In genomic region chr3:95428423-95428822, GRCm38 (mm10) we compare ENCODE assay signal across 29 mouse cellular contexts. TPM values are rescaled to one million over a fixed set of nuclear protein-coding genes. Genes with fewer than 3 reads are reported as not detected.
DNase-seq lines count a peak whose midpoint lies in the region; ATAC-seq and TF ChIP-seq lines count a peak whose summit lies in the region.
"Not testable (repeated sequence)": the region's sequence is repeated elsewhere in the genome, so short reads cannot be mapped to it uniquely, and the experiment has no call there.
"Had no signal": no experiment of that assay in that cellular context is flagged by ENCODE, and none has a peak within 500 bp of the region (broad histone marks: within the 10 kb centered on the region; RNA-seq: fewer than 3 reads in every experiment).

No protein-coding gene starts in this region.

- H3K36me3 ChIP-seq in forebrain, postnatal 0 days (ENCODE audit: insufficient read depth); intestine, embryonic 15.5 days; liver, embryonic 15.5 days (replicated peaks); midbrain, postnatal 0 days (ENCODE audit: insufficient read depth, low read length); stomach, embryonic 15.5 days: not testable (repeated sequence)

- DNase-seq in forebrain, postnatal 0 days; midbrain, postnatal 0 days (ENCODE audit: low spot score): not testable (repeated sequence)
- DNase-seq in heart, adult 11 months, result peak; percentile 46

- not testable (repeated sequence) for H3K27ac ChIP-seq in forebrain, postnatal 0 days (ENCODE audit: low read depth, low read length); intestine, embryonic 15.5 days; liver, embryonic 15.5 days (replicated peaks); midbrain, postnatal 0 days (ENCODE audit: low read depth, low read length); stomach, embryonic 15.5 days

- H3K4me3 ChIP-seq in forebrain, postnatal 0 days (ENCODE audit: low read depth, low read length); intestine, embryonic 15.5 days (replicated peaks); liver, embryonic 15.5 days (replicated peaks); midbrain, postnatal 0 days (ENCODE audit: low read depth, low read length); stomach, embryonic 15.5 days (replicated peaks): not testable (repeated sequence)

- not testable (repeated sequence) for H3K9me3 ChIP-seq in forebrain, postnatal 0 days (ENCODE audit: low read length); intestine, embryonic 15.5 days; liver, embryonic 15.5 days (replicated peaks); midbrain, postnatal 0 days (ENCODE audit: low read length); stomach, embryonic 15.5 days

- ATAC-seq in common myeloid progenitor, adult 5-6 weeks (replicated peaks; ENCODE audit: low read depth, poor library complexity, severe bottlenecking), result peak; percentile 68
- ATAC-seq in forebrain, postnatal 0 days, result peak; percentile 42
- ATAC-seq in intestine, embryonic 15.5 days, result peak; percentile 59
- ATAC-seq in liver, embryonic 15.5 days (ENCODE audit: insufficient read depth), result 0 out of 2 replicates have a peak, but pooled peaks have one; percentile 31
- peak; percentile 57 for ATAC-seq in megakaryocyte progenitor cell, adult 5-6 weeks (replicated peaks; ENCODE audit: poor library complexity)
- 0 out of 2 replicates have a peak, but pooled peaks have one; percentile 49 for ATAC-seq in midbrain, postnatal 0 days (ENCODE audit: low FRiP score)
- peak; percentile 14; the same call in 1 of the 2 replicates for ATAC-seq in stomach, embryonic 15.5 days (ENCODE audit: insufficient read depth, low FRiP score, low read depth)

- H3K9ac ChIP-seq in forebrain, postnatal 0 days; intestine, embryonic 15.5 days; liver, embryonic 15.5 days; midbrain, postnatal 0 days (replicated peaks; ENCODE audit: low read length, poor library complexity, severe bottlenecking); stomach, embryonic 15.5 days: not testable (repeated sequence)

- H3K4me1 ChIP-seq in forebrain, postnatal 0 days (ENCODE audit: insufficient read depth); intestine, embryonic 15.5 days (replicated peaks); liver, embryonic 15.5 days (replicated peaks); midbrain, postnatal 0 days (ENCODE audit: insufficient read depth, low read length); stomach, embryonic 15.5 days: not testable (repeated sequence)

- H3K27me3 ChIP-seq in forebrain, postnatal 0 days (ENCODE audit: insufficient read depth, low read length); intestine, embryonic 15.5 days (replicated peaks); midbrain, postnatal 0 days (ENCODE audit: insufficient read depth, low read length); stomach, embryonic 15.5 days (replicated peaks): not testable (repeated sequence)
- H3K27me3 ChIP-seq in liver, embryonic 15.5 days, result peaks cover 21% of the 10 kb centered on the region

- H3K4me2 ChIP-seq in forebrain, postnatal 0 days (ENCODE audit: low read depth); intestine, embryonic 15.5 days (replicated peaks); liver, embryonic 15.5 days; midbrain, postnatal 0 days (ENCODE audit: low read depth, low read length, poor library complexity, severe bottlenecking); stomach, embryonic 15.5 days: not testable (repeated sequence)

- TF ChIP-seq CTCF in forebrain, postnatal 0 days (IDR thresholded peaks at IDR 0.05; ENCODE audit: low read depth); midbrain, postnatal 0 days (IDR thresholded peaks at IDR 0.05): not testable (repeated sequence)

- 79% methylated on average over 4 of the region's 11 CpGs for WGBS in forebrain, postnatal 0 days
- 64% methylated on average over 6 of the region's 11 CpGs for WGBS in intestine, embryonic 15.5 days
- WGBS in liver, embryonic 15.5 days (ENCODE audit: insufficient replicate concordance), result 68% methylated on average over 5 of the region's 11 CpGs
- 79% methylated on average over 4 of the region's 11 CpGs for WGBS in midbrain, postnatal 0 days
- WGBS in stomach, embryonic 15.5 days, result 69% methylated on average over 5 of the region's 11 CpGs

RNA-seq across cellular contexts. Expression of gene Arnt, which starts 5.8 kb away (rescaled TPM):
- total RNA-seq in common myeloid progenitor, adult 5-6 weeks (2017), result 24.9 and 31.3 TPM in 2 replicates
- total RNA-seq in forebrain, postnatal 0 days (2014; rRNA removed), result 14.2 and 14.7 TPM in 2 replicates
- polyA plus RNA-seq in forebrain, postnatal 0 days (2015; fragmentation: Nextera tagmentation; extraction: Ambion mirVana), result 4.0 and 7.8 TPM in 2 replicates
- 32.8 and 34.6 TPM in 2 replicates for polyA plus RNA-seq in intestine, embryonic 15.5 days (2015; fragmentation: Nextera tagmentation; extraction: Ambion mirVana)
- 15.4 and 16.4 TPM in 2 replicates for polyA plus RNA-seq in liver, embryonic 15.5 days (2015; fragmentation: Nextera tagmentation; extraction: Ambion mirVana)
- total RNA-seq in megakaryocyte progenitor cell, adult 5-6 weeks (2015), result 19.3 and 23.6 TPM in 2 replicates
- 14.7 and 21.4 TPM in 2 replicates for total RNA-seq in megakaryocyte progenitor cell, adult 5-6 weeks (2017)
- 12.4 and 25.7 TPM in 2 replicates for total RNA-seq in midbrain, postnatal 0 days (2014; rRNA removed)
- 6.9 and 8.7 TPM in 2 replicates for polyA plus RNA-seq in midbrain, postnatal 0 days (2015; fragmentation: Nextera tagmentation; extraction: Ambion mirVana)
- 38.6 and 42.4 TPM in 2 replicates for polyA plus RNA-seq in stomach, embryonic 15.5 days (2015; fragmentation: Nextera tagmentation; extraction: Ambion mirVana)

RNA-seq across cellular contexts. Expression of gene 4930558C23Rik, which starts 25.8 kb away (rescaled TPM):
- total RNA-seq in common myeloid progenitor, adult 5-6 weeks (2017), result not detected in 2 replicates
- total RNA-seq in forebrain, postnatal 0 days (2014; rRNA removed), result not detected in 2 replicates
- polyA plus RNA-seq in forebrain, postnatal 0 days (2015; fragmentation: Nextera tagmentation; extraction: Ambion mirVana), result not detected in 2 replicates
- polyA plus RNA-seq in intestine, embryonic 15.5 days (2015; fragmentation: Nextera tagmentation; extraction: Ambion mirVana), result not detected in 2 replicates
- polyA plus RNA-seq in liver, embryonic 15.5 days (2015; fragmentation: Nextera tagmentation; extraction: Ambion mirVana), result not detected in 2 replicates
- total RNA-seq in megakaryocyte progenitor cell, adult 5-6 weeks (2015), result not detected in 2 replicates
- total RNA-seq in megakaryocyte progenitor cell, adult 5-6 weeks (2017), result not detected in 2 replicates
- total RNA-seq in midbrain, postnatal 0 days (2014; rRNA removed), result not detected in 2 replicates
- not detected in 2 replicates for polyA plus RNA-seq in midbrain, postnatal 0 days (2015; fragmentation: Nextera tagmentation; extraction: Ambion mirVana)
- not detected in 2 replicates for polyA plus RNA-seq in stomach, embryonic 15.5 days (2015; fragmentation: Nextera tagmentation; extraction: Ambion mirVana)
- total RNA-seq: adrenal gland, adult 2 months; adrenal gland, postnatal 14 days; adrenal gland, postnatal 4 days; CH12.LX; gastrocnemius, postnatal 10 days; gastrocnemius, postnatal 36 days; heart, adult 18-20 months; heart, postnatal 10 days; heart, postnatal 36 days; MEL had no signal
- polyA plus RNA-seq: adrenal gland, adult 2 months; cerebellum, adult 2 months; cortical plate, adult 2 months; embryonic facial prominence, embryonic 10.5 days; embryonic facial prominence, embryonic 13.5 days; forebrain, embryonic 11.5 days; forebrain, embryonic 14.5 days; heart, embryonic 12.5 days; heart, embryonic 15.5 days; hindbrain, embryonic 11.5 days; hindbrain, embryonic 14.5 days; intestine, embryonic 14.5 days had no signal

Comparison
In these comparisons a context has a peak if more than half of its experiments do, and no peak if none do; other contexts are left out.
1. ATAC-seq: peak in every context shown above with its lines; median percentile 68 in common myeloid progenitor, adult 5-6 weeks; 59 in intestine, embryonic 15.5 days; 57 in megakaryocyte progenitor cell, adult 5-6 weeks; 49 in midbrain, postnatal 0 days; 42 in forebrain, postnatal 0 days; 31 in liver, embryonic 15.5 days; 14 in stomach, embryonic 15.5 days.